Mouse (Mus musculus): ENCODE results near the gene Rpp25l. TPM values are rescaled to one million over a fixed set of nuclear protein-coding genes. Genes with fewer than 3 reads are reported as not detected.
"Not testable (repeated sequence)": the region's sequence is repeated elsewhere in the genome, so short reads cannot be mapped to it uniquely, and the experiment has no call there.

Rpp25l gene
- 10 to 100 TPM; 40.3 to 49.9 TPM for total RNA-seq (2021)
- long read RNA-seq, experiment 1, transcript Rpp25l-201 (2 exons, 856 nt), result major isoform, 34 of 38 reads
- long read RNA-seq, experiment 1, partial matches to known transcripts, result 0 of 38 reads
- long read RNA-seq, experiment 1, other reads (novel, unspliced or antisense), result 4 of 38 reads
- long read RNA-seq, experiment 2, transcript Rpp25l-201 (2 exons, 856 nt), result major isoform, 33 of 33 reads
- long read RNA-seq, experiment 2, partial matches to known transcripts, result 0 of 33 reads
- long read RNA-seq, experiment 2, other reads (novel, unspliced or antisense), result 0 of 33 reads

DNA sequence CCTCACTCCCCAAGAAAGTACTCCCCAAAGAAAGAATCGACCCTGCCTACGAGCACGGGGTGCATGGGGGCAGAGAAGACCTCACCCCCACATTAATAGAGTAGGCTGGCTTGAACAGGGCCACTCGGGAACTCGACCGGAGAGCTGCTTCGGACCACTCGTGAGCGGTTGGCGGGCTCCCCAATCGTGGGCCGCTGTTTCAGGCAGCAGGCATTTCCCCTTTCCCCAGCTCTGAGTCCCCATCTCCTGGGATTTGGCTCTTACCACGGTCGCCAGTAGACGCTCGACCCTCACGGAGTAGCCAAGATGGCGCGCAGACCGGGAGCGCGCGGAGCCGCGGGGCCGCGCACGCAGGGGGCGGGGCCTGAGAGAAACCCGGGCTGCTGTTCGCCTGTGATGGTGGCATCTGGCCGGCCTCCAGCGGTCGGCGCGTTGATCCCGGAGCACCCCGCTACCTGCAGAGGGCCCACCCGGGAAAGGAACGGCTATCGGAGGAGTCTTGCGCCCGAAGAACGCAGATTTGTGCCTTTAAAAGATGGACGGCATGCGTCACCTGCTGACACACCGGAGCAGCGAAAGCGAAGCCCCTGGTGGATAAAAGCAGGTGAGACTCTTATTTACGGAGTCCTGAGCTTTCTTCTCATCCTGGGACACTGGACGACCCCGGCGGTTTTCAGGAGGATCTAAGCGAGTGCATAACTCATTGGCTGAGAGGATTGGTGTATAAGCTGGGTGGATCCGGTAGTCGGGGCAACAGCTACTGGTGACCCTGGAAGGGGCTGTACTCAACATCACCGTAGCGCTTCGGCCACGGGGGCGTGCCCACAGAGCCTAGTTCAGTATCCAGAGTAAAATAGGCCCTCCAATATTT lies at the start of gene Rpp25l:
Gene Rpp25l (minus strand): TSS at position 338 of the 871 bp plus-strand sequence.
- intact Hi-C loops (cut with DNase I; ENCODE audit: low total_unique reads), result no loop called here
- DNase-seq, result peak; percentile 80

DNA sequence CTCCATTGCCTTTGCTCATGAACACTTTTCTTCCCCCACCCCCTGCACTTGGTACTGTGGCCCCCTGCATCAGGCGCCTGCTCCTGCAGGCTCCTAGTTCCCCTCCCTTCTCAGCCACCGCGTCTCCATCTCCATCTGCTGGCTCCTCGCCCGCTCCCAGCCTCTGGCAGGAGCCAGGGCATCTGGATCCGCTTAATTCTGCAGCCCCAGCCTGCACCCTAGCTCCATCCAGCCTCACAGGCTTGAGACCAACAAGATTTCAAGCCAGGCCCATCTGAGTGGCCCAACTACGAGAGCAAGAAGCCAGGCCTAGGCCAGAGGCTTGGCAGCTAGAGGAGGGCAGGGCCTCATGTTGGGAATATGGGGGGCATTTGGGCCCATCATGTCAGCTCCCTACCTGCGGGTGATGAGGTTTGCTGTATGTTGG lies 49.4 kb upstream of the Rpp25l start:
- intact Hi-C loops (cut with DNase I; ENCODE audit: low total_unique reads), result not testable (repeated sequence)
- DNase-seq, result peak; percentile 91

DNA sequence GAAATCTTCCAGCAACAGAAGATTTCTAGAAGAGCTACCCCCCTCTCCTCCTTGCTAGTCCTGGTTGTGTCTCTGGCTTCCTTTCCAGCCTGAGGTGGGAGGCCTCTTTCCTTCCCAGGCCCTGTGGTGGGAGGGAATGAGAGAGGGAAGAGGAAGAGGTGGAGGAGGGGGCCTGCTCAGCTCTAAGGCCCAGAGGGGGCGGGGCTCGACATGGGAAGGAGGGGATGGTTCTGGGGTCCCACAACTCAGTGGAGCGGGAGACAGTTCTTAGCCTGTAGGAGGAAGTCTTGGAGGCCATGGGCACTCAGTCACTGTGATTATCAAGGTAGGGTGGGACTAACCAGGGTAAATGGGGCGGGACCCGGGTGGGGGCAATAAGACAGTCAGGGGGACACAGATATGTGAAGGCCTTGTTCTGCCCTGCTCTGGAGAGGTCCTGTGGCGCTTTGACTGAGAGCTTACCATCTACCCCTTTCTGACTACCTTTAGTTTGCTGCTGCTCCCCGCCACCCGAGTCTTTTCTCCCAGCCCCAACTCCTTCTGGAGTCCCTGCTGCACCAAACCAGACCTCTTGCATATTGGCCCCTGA lies 48.9 kb upstream of the Rpp25l start:
- peak; percentile 68 for DNase-seq
- intact Hi-C loops (cut with DNase I; ENCODE audit: low total_unique reads), result no loop called here

DNA sequence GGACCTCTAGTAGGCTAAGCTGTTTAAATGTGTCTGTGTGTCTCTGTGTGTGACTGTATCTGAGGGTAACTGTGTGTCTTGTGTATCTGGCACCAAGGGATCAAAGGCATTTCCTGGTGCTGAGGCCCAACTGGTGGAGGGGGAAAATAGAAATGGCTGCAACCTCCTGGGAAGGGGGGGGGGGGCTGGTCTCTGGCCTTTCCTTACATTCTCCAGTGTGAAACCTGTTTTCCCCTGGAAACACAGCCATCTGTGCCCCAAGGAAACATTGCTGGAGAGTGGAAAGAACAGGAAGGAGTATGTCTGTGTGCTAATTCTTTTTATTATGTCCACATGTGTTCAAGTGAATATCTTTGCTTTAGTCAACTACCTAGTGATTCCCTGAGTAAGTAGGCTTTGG lies 48.3 kb upstream of the Rpp25l start:
- no peak for DNase-seq
- intact Hi-C loops (cut with DNase I; ENCODE audit: low total_unique reads), result no loop called here

DNA sequence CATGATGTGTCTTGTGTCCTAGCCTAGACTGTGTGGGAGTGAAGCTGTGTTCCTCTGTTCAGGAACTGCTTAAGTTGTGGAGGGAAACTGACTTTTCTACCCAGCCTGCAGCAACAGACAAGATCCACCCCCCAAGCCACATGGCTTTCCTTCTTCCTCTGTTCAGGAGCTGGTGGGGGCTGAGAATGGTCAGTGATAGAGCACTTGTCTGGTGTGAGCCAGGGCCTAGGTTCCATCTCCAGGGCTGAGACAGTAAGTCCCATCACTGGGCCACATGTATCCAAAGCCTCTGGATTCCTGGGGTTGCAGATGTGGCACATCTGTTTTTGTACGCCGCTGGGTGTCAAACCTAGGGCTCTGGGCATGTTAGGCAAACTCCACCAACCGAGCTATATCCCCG lies 47.6 kb upstream of the Rpp25l start:
- DNase-seq, result no peak
- intact Hi-C loops (cut with DNase I; ENCODE audit: low total_unique reads), result no loop called here

DNA sequence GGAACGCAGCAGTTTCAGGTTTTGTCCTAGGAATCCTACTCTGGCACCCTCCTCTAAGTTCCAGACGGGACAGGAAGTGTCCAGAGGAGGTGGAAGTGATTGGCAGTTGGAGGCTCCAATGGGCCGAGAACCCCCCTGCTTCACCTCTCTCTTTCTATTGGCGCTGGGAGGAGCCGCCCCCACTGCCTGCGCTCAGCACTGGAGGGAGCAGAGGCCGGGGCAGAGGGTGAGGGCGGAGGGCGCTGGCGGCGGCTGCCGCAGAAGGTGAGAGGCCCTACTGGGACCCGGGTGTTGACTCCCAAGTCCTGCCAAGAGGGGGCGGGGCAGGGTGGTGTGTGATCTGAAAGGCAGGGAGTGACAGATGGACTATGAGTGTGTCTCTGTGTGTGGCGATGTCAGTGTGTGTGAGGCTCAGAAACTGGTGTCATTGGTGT lies 47.0 kb upstream of the Rpp25l start:
- peak; percentile 95 for DNase-seq
- intact Hi-C loops (cut with DNase I; ENCODE audit: low total_unique reads), result no loop called here

DNA sequence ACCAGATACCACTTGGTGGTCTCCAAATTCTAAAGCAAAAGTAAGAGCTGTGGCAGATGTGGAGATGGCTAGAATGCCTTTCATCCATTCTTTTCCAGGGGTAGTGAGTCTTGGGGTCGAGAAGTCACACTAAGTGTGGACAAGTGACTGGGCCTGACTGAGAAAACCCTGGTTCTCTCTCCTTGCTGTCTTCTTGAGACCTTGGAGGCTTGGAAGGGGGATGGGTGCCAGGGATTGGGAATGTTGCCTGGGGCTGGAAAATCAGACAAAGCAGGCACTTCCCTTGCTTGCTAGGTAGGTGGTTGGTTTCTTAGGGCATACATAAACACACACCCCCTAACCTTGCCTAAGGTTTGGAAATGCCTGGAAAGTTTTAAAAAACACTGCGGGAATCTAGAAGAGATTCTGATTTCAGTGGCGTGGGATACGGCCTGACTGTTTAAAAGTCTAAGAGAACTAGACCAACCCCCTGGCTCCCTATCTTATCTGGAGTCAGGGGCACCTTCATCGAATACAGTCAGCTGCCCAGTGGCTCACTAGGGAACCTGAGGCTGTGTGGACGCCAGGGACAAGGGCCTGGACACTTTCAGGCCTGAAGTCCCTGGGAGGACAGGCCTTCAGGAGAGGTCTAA lies 46.4 kb upstream of the Rpp25l start:
- no peak for DNase-seq
- intact Hi-C loops (cut with DNase I; ENCODE audit: low total_unique reads), result no loop called here

DNA sequence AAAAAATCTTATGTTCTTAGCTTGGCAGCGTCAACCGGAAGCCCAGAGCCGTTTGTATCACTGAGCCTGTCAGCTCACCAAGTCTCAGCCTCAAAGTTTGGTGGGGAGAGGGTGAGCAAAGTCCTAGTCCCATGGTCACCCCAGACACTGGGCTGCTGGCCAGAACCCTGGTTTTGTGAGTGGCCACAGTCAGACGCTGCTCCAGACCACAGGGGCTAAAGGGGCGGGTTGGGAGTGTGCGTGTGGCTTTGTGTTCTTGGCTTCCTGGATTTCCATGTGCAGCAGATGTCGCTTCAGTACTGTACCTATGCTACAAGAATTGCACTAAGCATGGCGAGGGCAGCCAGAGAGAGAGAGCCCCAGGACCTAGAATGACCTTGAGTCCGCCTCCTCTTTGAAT lies 45.9 kb upstream of the Rpp25l start:
- no peak for DNase-seq
- intact Hi-C loops (cut with DNase I; ENCODE audit: low total_unique reads), result no loop called here

DNA sequence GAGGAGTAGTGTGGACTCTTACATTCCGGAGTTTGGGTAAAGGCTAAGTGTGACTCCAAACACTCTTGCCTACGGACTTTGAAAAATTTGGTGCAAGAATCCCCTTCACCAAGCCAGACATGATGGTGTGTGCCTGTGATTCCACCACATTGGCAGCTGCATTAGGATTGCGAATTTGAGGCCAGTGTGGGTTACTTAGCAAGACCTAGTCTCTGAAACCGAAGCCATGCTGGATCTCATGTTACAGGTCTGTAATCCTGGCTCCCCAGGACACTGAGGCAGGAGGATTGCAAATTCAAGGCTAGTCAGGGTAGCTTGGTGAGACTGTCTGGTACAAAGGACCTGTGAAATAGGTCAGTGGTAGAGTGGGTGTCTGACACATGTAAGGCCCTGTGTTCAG lies 45.4 kb upstream of the Rpp25l start:
- DNase-seq, result no peak
- intact Hi-C loops (cut with DNase I; ENCODE audit: low total_unique reads), result no loop called here

DNA sequence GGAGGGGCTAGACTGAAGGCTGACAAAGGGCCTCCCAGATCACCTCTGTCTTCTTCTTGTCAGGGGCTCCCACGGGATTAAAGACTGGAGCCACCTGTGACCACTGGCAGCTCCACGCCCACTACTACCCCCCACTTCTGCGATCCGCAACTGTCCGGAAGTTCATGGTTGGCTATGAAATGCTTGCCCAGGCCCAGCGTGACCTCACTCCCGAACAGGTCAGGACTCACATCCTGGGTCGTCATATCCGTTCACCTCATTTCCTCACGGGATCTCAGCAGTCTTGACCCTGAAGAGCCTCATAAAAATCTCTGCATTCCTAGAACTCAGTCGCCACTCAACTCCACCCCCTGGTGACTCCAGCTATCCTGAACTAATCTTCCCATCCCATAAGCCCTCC lies 44.7 kb upstream of the Rpp25l start:
- intact Hi-C loops (cut with DNase I; ENCODE audit: low total_unique reads), result no loop called here

DNA sequence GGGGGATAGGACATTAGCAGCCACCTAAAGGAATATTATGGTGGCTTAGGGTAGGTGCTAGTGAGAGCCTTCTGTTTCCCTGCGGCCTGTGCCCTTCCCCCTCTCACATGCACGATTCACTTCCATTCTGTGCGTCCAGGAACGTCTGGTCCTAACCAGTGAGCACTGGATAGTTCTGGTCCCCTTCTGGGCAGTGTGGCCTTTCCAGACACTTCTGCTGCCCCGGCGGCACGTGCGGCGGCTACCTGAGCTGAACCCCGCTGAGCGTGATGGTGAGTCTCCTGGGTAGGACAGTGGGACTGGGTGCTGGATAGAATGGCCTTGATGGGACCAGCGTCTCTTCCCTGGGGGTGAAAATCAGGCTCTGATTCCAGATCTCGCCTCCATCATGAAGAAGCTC lies 44.0 kb upstream of the Rpp25l start:
- intact Hi-C loops (cut with DNase I; ENCODE audit: low total_unique reads), result no loop called here
- no peak for DNase-seq

More for the DNA sequence above, 44.7 kb upstream of the Rpp25l start:
- no peak for DNase-seq

DNA sequence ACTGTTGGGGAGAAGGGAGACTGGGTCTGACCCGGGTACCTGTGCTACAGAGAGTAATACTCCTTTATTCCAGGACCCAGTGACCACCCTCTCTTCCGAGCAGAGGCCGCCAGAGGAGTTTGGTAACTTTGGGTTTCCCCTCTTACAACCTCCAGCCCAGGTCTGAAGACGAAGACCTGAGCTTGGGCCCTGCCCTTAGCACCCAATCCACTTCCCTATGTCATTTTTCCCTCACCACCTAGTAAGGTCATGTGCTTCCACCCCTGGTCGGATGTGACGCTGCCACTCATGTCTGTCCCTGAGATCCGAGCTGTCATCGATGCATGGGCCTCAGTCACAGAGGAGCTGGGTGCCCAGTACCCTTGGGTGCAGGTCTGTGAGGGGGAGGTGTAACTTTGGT lies 43.1 kb upstream of the Rpp25l start:
- intact Hi-C loops (cut with DNase I; ENCODE audit: low total_unique reads), result no loop called here
- no peak for DNase-seq

DNA sequence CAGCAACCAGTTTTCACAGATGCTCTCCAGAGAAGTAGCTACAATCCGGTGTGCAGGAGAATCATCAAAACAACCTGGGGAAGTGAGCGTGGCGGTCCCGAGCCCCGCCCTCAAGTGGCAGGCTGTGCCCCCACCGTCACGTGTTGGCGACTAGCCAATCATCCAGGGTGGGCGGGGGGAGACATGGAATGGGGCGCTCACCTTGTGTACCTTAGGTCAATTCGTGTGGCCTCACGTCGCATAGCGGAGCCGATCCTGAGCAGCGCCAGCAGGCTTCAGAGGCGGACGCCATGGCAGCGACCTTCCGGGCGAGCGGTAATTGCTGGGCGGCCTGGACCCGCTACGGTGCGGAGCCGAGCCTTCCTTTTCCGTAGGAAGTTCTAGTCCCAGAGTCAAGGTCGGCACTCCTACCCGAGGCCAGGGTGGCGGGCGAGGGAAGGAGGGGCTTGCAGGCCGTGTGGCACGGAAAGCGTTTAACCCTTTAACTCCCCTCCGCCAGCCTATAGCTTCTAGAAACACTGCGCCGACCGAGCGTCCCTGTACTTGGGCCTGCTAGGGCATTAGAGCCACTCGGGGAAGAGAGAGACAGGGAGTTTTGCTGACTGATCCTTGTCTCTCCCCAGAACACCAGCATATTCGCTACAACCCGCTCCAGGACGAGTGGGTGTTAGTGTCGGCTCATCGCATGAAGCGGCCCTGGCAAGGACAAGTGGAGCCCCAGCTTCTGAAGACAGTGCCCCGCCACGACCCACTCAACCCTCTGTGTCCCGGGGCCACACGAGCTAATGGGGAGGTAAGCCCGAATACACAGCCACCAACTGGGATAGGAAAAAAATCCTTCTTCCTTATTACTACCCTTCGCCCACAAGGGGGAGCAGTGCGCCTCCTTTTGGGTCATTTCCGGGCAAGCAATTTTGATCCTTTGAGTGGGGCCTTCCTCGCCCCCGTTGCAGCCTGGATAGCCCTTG lies 42.3 kb upstream of the Rpp25l start, which contains the start of gene Sigmar1:
Gene Sigmar1 (minus strand): TSS at position 820 of the 968 bp plus-strand sequence.
- intact Hi-C loops (cut with DNase I; ENCODE audit: low total_unique reads), result no loop called here
- DNase-seq, result peak; percentile 79

DNA sequence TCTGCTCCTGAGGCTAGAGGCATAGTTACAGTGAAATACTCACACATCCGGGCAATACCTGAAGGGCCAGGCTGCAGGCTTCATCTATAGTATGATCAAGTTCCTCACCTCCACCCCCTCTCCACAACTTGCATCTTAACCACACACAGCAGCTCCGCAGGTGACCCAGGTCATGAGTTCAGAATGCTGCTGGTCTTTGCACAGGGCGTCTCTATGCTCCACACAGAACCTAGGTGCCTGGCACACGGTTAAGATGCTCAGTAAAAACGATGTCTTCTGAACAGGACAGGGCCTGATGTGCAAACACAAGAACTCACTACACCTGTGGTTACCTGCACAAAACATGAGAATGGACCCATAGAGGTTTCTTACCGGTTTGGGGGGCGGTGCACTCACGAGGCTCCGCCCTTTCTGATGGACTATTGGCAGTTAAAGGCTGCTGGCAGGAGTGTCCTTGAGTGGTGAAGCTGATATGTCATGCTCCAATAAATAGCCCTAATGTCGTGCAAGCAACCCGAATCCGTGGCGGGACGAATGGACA lies 41.5 kb upstream of the Rpp25l start, which contains the start of gene Galt:
Gene Galt (plus strand): TSS at position 432 of the 541 bp plus-strand sequence.
- DNase-seq, result no peak
- intact Hi-C loops (cut with DNase I; ENCODE audit: low total_unique reads), result no loop called here

DNA sequence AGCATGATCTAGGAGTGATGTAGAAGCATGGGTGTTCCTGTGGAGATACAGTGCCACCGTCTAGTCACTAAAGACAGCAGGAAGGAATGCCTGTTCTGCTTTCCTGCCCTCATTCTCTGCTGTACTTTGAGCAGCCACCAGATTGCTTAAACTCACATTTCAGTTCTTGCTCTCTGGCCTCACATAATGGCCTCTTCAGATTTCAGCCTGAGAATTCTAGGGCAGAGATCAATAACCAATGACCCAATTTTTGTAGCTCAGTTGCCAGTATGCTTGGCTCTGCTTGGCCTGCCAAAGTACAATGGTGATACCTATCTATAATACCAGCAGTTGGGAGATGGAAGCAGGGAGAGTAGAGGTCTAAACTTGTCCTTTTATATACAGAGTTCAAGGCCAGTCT lies 31.7 kb upstream of the Rpp25l start:
- DNase-seq, result no peak
- intact Hi-C loops (cut with DNase I; ENCODE audit: low total_unique reads), result no loop called here

DNA sequence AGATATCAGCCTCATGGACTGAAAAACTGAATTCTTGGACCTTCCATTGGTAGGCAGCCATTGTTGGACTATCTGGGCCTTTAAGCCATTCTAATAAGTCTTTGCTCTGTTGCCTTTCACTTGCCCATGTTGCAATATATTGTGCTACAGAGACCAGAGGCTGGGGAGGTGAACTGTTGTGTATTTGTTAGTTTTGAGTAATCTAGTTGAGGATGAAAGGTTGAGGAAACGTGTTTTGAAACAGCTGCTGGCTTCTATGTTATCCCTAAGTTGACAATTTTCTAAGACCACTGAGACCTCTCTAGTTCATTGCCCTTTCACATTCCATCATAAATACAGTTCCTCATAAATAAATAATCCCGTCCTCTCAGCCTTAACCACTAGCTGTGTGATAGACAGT lies 30.8 kb upstream of the Rpp25l start:
- DNase-seq, result no peak
- intact Hi-C loops (cut with DNase I; ENCODE audit: low total_unique reads), result no loop called here

DNA sequence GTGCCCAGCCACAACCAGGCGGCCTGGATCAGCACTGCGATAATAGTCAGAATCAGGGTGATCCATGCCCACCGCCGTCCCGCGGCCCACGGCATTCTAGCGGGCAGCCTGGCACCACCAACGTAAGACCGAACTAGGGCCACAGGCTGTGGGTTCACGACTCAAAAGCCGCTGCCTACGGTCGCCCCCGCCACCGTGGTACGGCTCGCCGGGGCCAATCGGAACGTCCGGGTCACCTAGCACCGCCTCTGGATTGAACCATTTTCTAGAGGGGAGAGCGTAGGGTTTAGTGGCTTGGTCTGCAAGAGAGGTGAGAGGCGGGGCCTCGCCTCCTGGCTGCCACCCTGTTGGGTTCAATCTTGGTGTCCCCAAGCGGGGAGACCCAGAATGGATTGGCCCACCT lies 27.8 kb upstream of the Rpp25l start:
- intact Hi-C loops (cut with DNase I; ENCODE audit: low total_unique reads), result no loop called here
- DNase-seq, result peak; percentile 90

DNA sequence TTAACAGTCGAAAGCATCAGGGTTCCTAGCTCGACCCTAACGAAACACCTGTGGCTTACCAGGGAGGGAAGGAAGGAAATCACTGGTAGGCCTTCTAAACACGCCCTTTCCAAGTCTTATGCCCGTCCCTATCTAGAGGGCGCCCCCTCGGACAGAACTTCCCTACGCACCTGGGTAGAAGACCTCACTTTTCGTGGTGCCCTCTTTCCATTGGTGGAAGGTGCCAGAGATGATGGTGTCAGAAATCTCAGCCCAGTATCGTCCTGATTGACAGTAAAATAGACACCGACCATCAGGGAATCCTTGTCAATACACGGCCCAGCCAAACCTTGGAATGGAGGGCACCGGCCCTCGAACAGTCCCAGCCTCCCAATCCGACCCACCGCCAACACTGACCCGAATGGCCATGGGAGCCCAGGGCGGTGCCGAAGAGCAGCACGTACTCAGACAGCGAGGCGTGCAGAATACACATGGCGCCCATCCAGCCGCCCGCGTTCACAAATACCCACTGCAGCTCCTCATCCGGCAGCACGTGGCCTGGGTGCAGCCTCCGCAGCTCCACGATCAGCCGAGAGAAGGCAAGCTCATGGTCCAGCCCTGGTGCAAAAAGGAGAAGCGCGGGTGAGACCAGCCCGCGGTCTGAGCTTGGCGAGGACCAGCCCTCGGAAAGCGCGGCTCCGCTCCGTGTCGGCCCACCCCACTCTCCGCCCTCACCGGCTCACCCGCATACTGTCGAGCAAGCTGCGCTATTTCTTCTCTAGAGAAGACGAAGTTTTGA lies 27.2 kb upstream of the Rpp25l start:
- peak; percentile 64 for DNase-seq

More for the DNA sequence above, 27.2 kb upstream of the Rpp25l start:
- intact Hi-C loops (cut with DNase I; ENCODE audit: low total_unique reads), result no loop called here
